Mouse (Mus musculus): ENCODE data around the gene Nrap.
A peak's percentile ranks its signal among the peaks of the same experiment; 100 is the strongest.

Gene Nrap

GRCm38 (mm10) chr19:56316531-56316930, 73.3 kb downstream of the Nrap start:
- DNase-seq (ENCODE audit: low spot score in 2 of 2), result no peak

DNA sequence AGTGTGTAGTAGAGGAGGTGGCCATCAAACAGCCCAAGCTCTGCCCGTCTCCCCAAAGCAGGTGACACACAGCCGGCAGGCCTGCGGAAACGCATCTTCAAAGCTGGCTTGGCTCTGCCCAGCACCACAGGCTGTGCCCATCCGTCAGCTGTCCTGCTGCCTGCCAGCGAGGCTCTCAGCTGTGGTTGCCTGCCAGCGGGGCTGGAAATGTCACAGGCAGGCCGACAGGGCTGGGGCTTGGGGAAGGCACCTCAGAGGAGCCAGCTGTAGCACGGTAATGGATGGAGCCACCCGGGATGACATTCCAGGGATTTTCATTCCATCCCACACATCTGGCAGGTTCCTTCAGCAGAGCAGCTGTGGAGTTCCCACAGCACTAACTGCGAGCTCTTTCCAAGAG, 89.0 kb downstream of the Nrap start:
- DNase-seq (ENCODE audit: low spot score in 2 of 2), result no peak

DNA sequence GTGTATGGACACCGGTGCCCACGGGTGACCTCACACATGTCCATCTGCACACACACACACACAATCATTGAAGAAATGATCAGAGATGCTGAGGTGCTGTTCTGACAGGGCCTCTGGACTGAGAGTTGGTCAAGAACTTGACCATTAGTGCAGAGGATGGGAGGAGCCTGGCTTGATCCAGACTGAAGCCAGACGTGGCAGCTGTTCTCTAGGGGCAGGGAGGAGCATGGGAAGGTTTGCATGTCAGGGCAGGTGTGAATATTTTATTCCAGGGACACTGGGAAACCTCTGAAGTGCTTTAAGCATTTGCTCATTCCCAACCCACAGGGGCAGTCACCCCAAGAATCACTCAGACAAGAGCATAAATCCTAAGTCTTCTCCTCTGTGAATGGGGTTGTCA, 92.6 kb downstream of the Nrap start:
- no peak for DNase-seq (ENCODE audit: low spot score in 2 of 2)

- DNase-seq (ENCODE audit: low spot score in 2 of 2), result no peak
Observed at GRCm38 (mm10) chr19:56296668-56297067, 93.2 kb downstream of the Nrap start.

- peak; percentile 46 to 57 for DNase-seq (ENCODE audit: low spot score in 2 of 2)
Observed at GRCm38 (mm10) chr19:56294654-56295399, 95.0 kb downstream of the Nrap start.

GRCm38 (mm10) chr19:56292335-56292734, 97.5 kb downstream of the Nrap start:
- DNase-seq (ENCODE audit: low spot score in 2 of 2), result no peak

DNA sequence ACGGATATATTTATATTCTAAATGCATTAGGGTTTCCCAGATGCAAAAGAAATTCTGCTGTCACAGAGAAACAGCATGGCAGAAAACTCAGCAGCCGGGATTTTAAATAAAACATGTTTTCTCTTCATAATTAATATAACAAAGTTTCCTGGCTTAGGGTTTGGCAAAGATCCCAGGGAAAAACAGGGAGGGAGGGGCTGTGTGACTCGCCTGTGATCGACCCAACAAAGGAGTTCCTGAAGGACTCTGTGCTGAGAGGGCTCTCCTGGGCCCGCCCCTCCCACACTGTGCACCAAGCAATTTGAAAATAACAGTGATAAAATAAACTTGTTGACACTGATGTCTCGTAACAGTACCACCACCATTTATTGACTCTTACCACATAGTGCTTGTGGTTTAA, 97.9 kb downstream of the Nrap start:
- no peak for DNase-seq (ENCODE audit: low spot score in 2 of 2)

GRCm38 (mm10) chr19:56289642-56290041, 100.2 kb downstream of the Nrap start:
- no peak for DNase-seq (ENCODE audit: low spot score in 2 of 2)

GRCm38 (mm10) chr19:56288436-56288835, 101.4 kb downstream of the Nrap start:
- no peak for DNase-seq (ENCODE audit: low spot score in 2 of 2)

DNA sequence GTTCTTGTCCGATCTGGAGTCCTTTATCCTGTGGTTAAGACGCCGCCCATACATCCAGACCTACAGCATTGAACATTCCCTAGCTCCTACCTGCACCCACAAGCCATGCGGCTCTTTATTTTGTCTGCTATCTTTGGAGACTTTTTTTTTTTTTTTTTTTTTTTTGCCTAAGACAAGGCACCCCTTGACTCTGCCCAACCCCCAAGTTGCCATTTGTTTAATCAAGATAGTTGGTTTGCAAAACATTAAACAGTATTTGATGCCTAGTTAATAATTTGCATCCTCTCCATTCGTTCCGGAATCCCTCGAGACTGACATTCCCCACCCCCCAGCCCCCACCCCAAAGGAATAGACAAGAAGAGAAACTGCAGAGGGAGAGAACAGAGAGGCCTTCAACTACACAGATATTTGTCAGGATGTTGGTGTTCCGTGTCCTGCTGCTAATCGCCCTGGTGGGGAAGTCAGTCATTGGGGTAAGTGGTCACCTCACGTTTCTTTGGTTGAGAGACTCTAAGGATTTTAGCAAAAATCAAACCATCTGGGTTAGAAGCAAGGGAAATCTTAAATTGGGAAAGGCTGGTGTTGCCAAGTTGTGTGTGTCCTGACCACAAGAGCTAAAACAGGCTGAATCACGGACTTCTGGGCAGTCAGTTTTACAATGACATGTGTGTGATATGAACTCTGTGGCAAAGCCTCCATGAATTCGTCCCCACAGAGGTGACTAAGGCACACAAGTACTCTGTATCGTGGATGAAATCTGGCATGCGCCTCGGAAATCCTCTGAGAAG, 102.1 kb downstream of the Nrap start:
- no peak for DNase-seq (ENCODE audit: low spot score in 2 of 2)

- no peak for DNase-seq (ENCODE audit: low spot score in 2 of 2)
Observed at GRCm38 (mm10) chr19:56286866-56287265, 103.0 kb downstream of the Nrap start, which contains the start of gene Habp2. Gene Habp2, plus strand, starts transcription at chr19:56287137.

GRCm38 (mm10) chr19:56285222-56285621, 104.6 kb downstream of the Nrap start:
- no peak for DNase-seq (ENCODE audit: low spot score in 2 of 2)

- no peak for DNase-seq (ENCODE audit: low spot score in 2 of 2)
Observed at GRCm38 (mm10) chr19:56278366-56278765, 111.5 kb downstream of the Nrap start.

DNA sequence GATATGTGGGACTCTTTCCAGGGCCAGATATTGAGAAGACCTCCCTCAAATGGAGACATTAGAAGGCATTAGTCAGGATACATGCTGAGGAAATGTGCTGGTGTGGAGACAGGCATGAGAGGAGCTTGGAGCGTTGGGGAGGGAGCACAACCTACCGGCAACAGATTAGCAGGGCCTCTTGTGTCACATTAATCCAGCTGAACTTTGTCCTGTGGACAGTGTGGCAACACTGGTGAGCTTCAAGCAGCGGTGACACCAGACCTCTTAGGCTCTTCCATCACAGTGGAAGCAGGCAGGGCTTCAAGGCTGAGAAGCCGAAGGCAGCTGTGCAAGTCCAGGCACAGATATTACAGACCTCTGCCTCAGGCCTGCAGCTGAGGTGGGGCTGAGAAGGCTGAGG, 111.9 kb downstream of the Nrap start:
- no peak for DNase-seq (ENCODE audit: low spot score in 2 of 2)

DNA sequence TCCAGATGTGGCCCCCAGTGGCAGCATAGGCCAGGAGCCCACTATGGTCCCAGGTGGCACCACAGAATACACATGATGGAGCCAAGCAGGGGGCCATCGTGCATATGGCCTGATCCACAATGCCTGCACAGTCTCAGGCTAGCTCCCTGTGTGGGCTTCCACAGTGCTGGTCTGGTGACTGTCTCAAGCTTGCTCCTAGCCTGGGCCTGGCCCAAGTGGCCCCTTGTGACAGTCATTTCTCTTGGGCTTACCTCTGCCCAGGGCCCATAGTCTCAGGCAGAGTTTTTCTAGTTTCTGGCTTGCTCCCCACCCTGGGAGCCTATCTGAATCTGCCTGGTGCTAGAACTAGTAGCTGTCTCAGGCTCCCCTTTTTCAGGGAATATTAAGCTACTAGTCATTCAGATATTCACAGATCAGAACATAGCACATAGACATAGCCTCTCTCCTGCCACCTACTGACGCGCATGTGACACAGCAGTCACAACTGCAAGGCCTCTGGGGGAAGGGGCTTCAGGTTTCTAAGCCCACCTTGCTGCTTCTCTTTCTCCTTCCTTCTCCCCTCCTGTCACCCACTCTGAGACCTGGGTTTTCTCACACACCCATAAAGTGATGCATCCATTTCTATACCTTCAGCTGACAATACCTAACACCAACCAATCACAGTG, 112.6 kb downstream of the Nrap start:
- DNase-seq (ENCODE audit: low spot score in 2 of 2), result no peak

DNA sequence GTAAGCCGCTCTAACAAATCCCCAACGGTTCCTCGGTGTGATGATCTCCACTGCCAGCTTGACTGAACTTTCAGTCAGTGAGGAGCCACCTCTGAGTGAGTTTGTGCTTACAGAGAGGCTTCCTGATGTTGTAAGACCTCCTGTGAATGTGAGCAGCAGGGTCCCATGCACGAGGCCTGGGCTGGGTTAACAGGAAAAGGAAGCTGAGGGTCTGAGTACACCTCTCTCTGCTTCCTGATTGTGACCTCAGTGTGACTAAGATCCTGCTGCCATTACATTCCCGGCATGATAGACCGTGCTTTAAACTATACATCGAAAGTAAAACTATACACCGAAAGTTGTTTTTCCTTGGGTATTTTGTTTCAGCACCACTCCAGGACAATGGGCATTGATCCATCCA, 117.8 kb downstream of the Nrap start:
- DNase-seq (ENCODE audit: low spot score in 2 of 2), result no peak
